Mouse (Mus musculus) intestine, postnatal 0 days (tissue): ENCODE data around the gene Drc7. TPM values are rescaled to one million over a fixed set of nuclear protein-coding genes. Genes with fewer than 3 reads are reported as not detected.

Experiments
- ATAC-seq: fragments of 200-750 bp; cut with Nextera tagmentation; 2 replicates; pipeline ENCODE4 v1.8.0; 2017; ENCODE audit warnings: mild to moderate bottlenecking, moderate TSS enrichment, moderate library complexity
- H3K27ac ChIP-seq: fragments of 300-500 bp; sonication (generic); 2 replicates; pipeline ENCODE4 v1.5.1; 2014; ENCODE audit warnings: mild to moderate bottlenecking, low read depth, low read length, moderate library complexity
- H3K27me3 ChIP-seq: fragments of 300-500 bp; sonication (generic); replicated peaks from 2 replicates; pipeline ENCODE4 v1.6.1; 2014; ENCODE audit warnings: low read length, mixed read lengths; ENCODE audit not compliant: control insufficient read depth, insufficient read depth
- H3K36me3 ChIP-seq: fragments of 300-500 bp; sonication (generic); 2 replicates; pipeline ENCODE4 v1.6.1; 2014; ENCODE audit warnings: mild to moderate bottlenecking, moderate library complexity; ENCODE audit not compliant: control insufficient read depth, insufficient read depth
- H3K4me1 ChIP-seq: fragments of 300-500 bp; sonication (generic); replicated peaks from 2 replicates; pipeline ENCODE4 v1.6.1; 2014; ENCODE audit warnings: antibody characterized with exemption, low read length, mixed read lengths; ENCODE audit not compliant: control insufficient read depth, insufficient read depth
- H3K4me2 ChIP-seq: fragments of 300-500 bp; sonication (generic); replicated peaks from 2 replicates; pipeline ENCODE4 v1.6.1; 2014; ENCODE audit warnings: low read depth, mild to moderate bottlenecking, moderate library complexity
- H3K4me3 ChIP-seq: fragments of 300-500 bp; sonication (generic); 2 replicates; pipeline ENCODE4 v1.5.1; 2014; ENCODE audit warnings: low read depth, low read length
- H3K9ac ChIP-seq: fragments of 300-500 bp; sonication (generic); 2 replicates; pipeline ENCODE4 v1.6.1; 2014; ENCODE audit warnings: mild to moderate bottlenecking, low read depth, low read length
- H3K9me3 ChIP-seq: fragments of 300-500 bp; sonication (generic); 2 replicates; pipeline ENCODE4 v1.6.1; 2016; ENCODE audit warnings: mixed run types; ENCODE audit not compliant: control insufficient read depth
- CTCF ChIP-seq: sonication (generic); IDR thresholded peaks from 2 replicates; pipeline ENCODE4 v1.5.1; 2016; ENCODE audit warnings: low read depth, mild to moderate bottlenecking, control low read depth, antibody characterized with exemption, moderate library complexity
- WGBS: fragments of 180-500 bp; shearing (Covaris S2); extraction: QIAGEN DNeasy Blood & Tissue Kit; methylation state at CpG from one replicate; pipeline ENCODE4 v1.1.7; 2014; 5-methylcytosine and 5-hydroxymethylcytosine counted together
- polyA plus RNA-seq: library from polyadenylated mRNA; unstranded; fragments of >200 nt; fragmentation: Nextera tagmentation; extraction: Ambion mirVana; gene quantifications from 2 replicates; pipeline ENCODE4 v1.2.1, GENCODE M21; 2015

Drc7 gene
- not detected in 2 replicates for polyA plus RNA-seq

- Histone ChIP-seq H3K27ac (no peak within 1 kb of the TSS), H3K4me3 (no peak within 1 kb of the TSS), H3K4me1 (no peaks in the 10 kb centered on the region), H3K4me2 (no peak within 1 kb of the TSS), H3K36me3 (no peaks in the 10 kb centered on the region), H3K27me3 (no peaks in the 10 kb centered on the region), H3K9me3 (no peaks in the 10 kb centered on the region), H3K9ac (no peak within 1 kb of the TSS)
- ATAC-seq = no peak
- WGBS = 23% methylated on average over 2 of the region's 2 CpGs
- no peak for TF ChIP-seq CTCF
These were observed at the start of gene Drc7 for GRCm38 (mm10) chr8:95054927-95055510. TSS of gene Drc7 (plus strand) at chr8:95055103.

DNA sequence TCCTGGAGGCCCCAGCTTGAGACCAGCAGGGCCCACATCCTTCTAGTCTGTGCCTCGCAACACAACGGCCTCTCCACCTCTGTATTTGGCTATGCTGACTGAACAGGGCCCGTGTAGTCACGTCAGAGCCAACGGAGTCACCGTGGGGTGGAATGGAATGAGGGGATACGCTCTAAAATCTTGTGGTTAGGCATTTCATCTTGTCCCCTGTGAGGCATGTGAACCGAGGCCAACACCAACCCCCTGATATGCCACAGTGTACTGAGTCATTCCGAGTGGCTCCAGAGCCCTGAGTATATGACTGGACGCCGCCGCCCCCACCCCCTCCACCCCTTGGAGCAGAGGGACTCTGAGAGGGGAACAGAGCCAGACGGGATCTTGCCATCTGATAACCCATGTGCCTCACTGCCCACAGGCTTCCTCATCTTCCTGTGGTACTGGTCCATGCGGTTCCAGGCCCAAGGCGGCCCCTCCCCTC is 42.4 kb upstream of the Drc7 start:
- 87% methylated on average over 15 of the region's 15 CpGs for WGBS
- Histone ChIP-seq H3K27ac (no peak overlapping the region), H3K9ac (no peak overlapping the region), H3K4me3 (no peak overlapping the region), H3K4me1 (no peaks in the 10 kb centered on the region), H3K36me3 (peaks cover 41% of the 10 kb centered on the region; the same call in 1 of the 2 replicates), H3K4me2 (no peak overlapping the region), H3K9me3 (no peaks in the 10 kb centered on the region), H3K27me3 (no peaks in the 10 kb centered on the region)
- ATAC-seq = no peak
- TF ChIP-seq CTCF = no peak

DNA sequence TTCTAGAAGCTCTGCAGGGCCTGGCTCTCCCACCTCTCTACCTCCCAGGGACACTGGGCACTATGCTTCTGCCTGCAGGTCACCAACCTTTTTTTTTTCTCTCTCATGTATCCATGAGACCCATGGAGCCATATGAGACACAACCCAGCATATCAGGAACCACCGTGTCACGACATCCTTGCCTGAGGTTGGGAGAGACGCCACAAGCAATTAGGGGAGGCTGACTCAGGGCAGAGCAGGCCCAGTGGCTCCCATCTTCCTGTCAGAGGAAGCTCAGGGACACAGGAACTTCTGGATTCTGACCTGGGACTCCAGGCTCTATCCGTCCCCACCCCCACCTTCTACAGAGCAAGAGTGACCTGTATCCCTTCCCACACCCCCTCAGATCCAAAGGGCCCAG is 39.0 kb upstream of the Drc7 start:
- H3K36me3 ChIP-seq = peaks cover 23% of the 10 kb centered on the region; the same call in 1 of the 2 replicates
- no peak overlapping the region for H3K9ac ChIP-seq
- ATAC-seq = no peak
- H3K4me3 ChIP-seq = no peak overlapping the region
- TF ChIP-seq CTCF = no peak
- no peak overlapping the region for H3K4me2 ChIP-seq
- WGBS = 74% methylated on average over 4 of the region's 4 CpGs
- no peaks in the 10 kb centered on the region for H3K27me3 ChIP-seq
- H3K27ac ChIP-seq = no peak overlapping the region
- no peaks in the 10 kb centered on the region for H3K9me3 ChIP-seq
- no peaks in the 10 kb centered on the region for H3K4me1 ChIP-seq

DNA sequence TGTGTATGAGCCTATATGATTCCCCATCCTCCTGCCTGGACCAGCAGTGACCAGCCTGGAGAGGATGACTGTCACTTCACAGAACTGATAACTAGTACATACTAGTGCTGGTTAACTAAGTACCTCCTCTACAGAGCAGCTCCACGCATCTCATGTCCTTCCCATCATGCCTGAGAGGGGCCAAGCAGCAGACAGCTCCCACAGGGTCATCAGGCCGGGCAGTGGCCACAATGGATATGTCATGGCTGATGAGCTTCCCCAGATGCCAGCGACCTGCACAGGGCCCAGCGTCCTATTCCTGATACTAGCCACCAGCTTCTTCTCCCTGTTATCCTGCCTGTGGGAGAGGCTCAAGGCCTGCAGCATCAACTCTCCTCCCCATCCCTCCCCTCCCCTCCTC is 38.2 kb upstream of the Drc7 start:
- no peaks in the 10 kb centered on the region for H3K4me1 ChIP-seq
- no peak overlapping the region for H3K4me3 ChIP-seq
- no peak for ATAC-seq
- H3K27me3 ChIP-seq = no peaks in the 10 kb centered on the region
- no peaks in the 10 kb centered on the region for H3K9me3 ChIP-seq
- H3K27ac ChIP-seq = no peak overlapping the region
- 63% methylated on average over 4 of the region's 4 CpGs for whole genome bisulfite sequencing
- no peak overlapping the region for H3K4me2 ChIP-seq
- TF ChIP-seq CTCF = no peak
- H3K36me3 ChIP-seq = peaks cover 19% of the 10 kb centered on the region; the same call in 1 of the 2 replicates
- no peak overlapping the region for H3K9ac ChIP-seq

DNA sequence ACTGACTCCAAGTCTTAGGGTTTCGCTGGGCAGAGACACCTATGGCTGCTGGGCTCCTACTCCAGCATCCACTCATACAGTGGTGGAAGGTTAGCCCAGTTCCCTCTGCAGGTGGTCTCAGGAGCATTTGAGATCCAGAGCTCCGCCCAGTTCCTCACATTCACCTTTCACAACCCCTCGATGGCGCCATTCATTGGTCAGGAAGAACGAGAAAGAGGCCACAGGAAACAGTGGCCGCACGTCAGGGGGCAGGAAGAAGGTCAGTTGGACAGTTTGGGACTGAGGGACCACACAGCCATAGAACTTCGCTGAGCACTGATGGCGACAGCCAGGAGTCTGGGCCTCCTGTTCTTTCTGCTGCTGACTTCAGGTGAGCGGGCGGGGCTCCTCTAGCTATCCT is 37.5 kb upstream of the Drc7 start, which contains the start of gene Adgrg3:
Gene Adgrg3 (plus strand): TSS at position 242 of the 400 bp plus-strand sequence.
- ATAC-seq = no peak
- no peaks in the 10 kb centered on the region for H3K9me3 ChIP-seq
- H3K27ac ChIP-seq = no peak within 1 kb of the TSS
- H3K4me3 ChIP-seq = no peak within 1 kb of the TSS
- 67% methylated on average over 11 of the region's 11 CpGs for WGBS
- no peaks in the 10 kb centered on the region for H3K27me3 ChIP-seq
- no peak within 1 kb of the TSS for H3K4me2 ChIP-seq
- H3K4me1 ChIP-seq = no peaks in the 10 kb centered on the region
- TF ChIP-seq CTCF = no peak
- no peak within 1 kb of the TSS for H3K9ac ChIP-seq
- H3K36me3 ChIP-seq = peaks cover 11% of the 10 kb centered on the region; the same call in 1 of the 2 replicates

DNA sequence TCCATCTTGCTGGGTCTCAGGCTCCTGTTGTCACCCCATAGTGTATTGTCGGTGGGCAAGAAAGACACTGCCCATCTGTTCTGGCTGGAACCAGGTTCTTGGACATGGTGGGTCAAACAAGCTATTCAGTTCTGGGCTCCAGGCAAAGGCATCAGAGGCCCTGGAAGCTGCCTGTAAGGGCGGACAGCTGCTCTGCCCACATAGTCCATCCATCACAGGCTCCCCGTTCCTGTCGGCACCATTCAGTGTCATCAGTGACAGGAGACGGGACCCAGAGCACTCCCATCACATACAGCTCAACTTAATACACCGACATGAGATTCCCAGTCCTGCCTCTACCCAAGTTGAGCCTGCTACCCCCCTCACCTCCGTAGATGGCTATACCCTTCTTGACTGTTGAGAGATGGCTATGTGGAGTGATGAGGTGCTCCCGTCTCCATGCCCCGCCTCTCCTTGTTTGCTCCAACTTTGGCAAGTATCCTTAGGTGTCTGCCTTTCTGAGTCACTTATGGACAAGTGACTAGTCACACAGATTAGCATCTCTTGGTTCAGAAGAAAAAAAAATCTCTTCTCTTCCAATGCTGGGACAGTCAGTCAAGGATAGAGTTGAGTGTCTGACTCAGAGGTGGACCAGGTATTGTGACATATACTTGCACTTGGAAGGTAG is 36.8 kb upstream of the Drc7 start:
- no peaks in the 10 kb centered on the region for H3K9me3 ChIP-seq
- WGBS = 65% methylated on average over 9 of the region's 9 CpGs
- no peak overlapping the region for H3K4me3 ChIP-seq
- no peak overlapping the region for H3K9ac ChIP-seq
- no peak overlapping the region for H3K4me2 ChIP-seq
- H3K27me3 ChIP-seq = no peaks in the 10 kb centered on the region
- H3K27ac ChIP-seq = no peak overlapping the region
- no peaks in the 10 kb centered on the region for H3K4me1 ChIP-seq
- peaks cover 7% of the 10 kb centered on the region; the same call in 1 of the 2 replicates for H3K36me3 ChIP-seq
- TF ChIP-seq CTCF = no peak
- no peak for ATAC-seq
